Mouse (Mus musculus) central nervous system, embryonic 18 days (tissue): Measurements from ENCODE around the gene Eme1. TPM values are rescaled to one million over a fixed set of nuclear protein-coding genes. Genes with fewer than 3 reads are reported as not detected.

Experiments used
- polyA plus RNA-seq: library from polyadenylated mRNA; depleted of rRNA; stranded (reverse); fragments of >200 nt; gene quantifications from 2 replicates; pipeline ENCODE4 v1.2.3, GENCODE M21; 2012; rRNA removed

Eme1 gene
- 2.9 and 3.0 TPM in 2 replicates for polyA plus RNA-seq

GRCm38 (mm10) chr11:94653663-94654436, at the start of gene Eme1, which contains the start of gene Mrpl27:
Eme1 (minus strand) TSS chr11:94653964.
Mrpl27 (plus strand) TSS chr11:94653767.

GRCm38 (mm10) chr11:94676754-94677606, 23.2 kb upstream of the Eme1 start, which contains the start of gene Xylt2:
Xylt2 (minus strand) TSS chr11:94677515.

GRCm38 (mm10) chr11:94629199-94629883, 24.4 kb downstream of the Eme1 start, which contains the start of gene Lrrc59:
Lrrc59 (plus strand) TSS chr11:94629767.

GRCm38 (mm10) chr11:94601321-94602281, 52.2 kb downstream of the Eme1 start, which contains the start of gene Acsf2:
Acsf2 (minus strand) TSS chr11:94601871.

Other genes with a start within 250 kb of the Eme1 start
- gene Cacna1g, start 179.8 kb downstream of the Eme1 start, polyA plus RNA-seq = 192 and 209 TPM in 2 replicates
- 1.7 and 2.1 TPM in 2 replicates for gene Spata20, start 167.8 kb downstream of the Eme1 start, polyA plus RNA-seq
- gene Epn3, start 154.0 kb downstream of the Eme1 start, polyA plus RNA-seq = 1.4 and 2.4 TPM in 2 replicates
- gene Mycbpap, start 132.2 kb downstream of the Eme1 start, polyA plus RNA-seq = 1.7 and 2.4 TPM in 2 replicates
- gene Rsad1, start 104.7 kb downstream of the Eme1 start, polyA plus RNA-seq = 12.9 and 14.9 TPM in 2 replicates
- gene Chad, start 88.9 kb downstream of the Eme1 start, polyA plus RNA-seq = 0.19 and 0.43 TPM in 2 replicates
- gene Acsf2, start 52.1 kb downstream of the Eme1 start, polyA plus RNA-seq = 5.3 and 5.5 TPM in 2 replicates
- 86.6 and 89.4 TPM in 2 replicates for gene Lrrc59, start 24.2 kb downstream of the Eme1 start, polyA plus RNA-seq
- gene Mrpl27, start 197 bp downstream of the Eme1 start, polyA plus RNA-seq = 111 and 113 TPM in 2 replicates
- 16.9 and 17.6 TPM in 2 replicates for gene Xylt2, start 23.6 kb upstream of the Eme1 start, polyA plus RNA-seq
- gene Gm11541, start 50.5 kb upstream of the Eme1 start, polyA plus RNA-seq = 0.08 TPM in 1 of 2 replicates, not detected in the other
- gene Cdc34b, start 87.8 kb upstream of the Eme1 start, polyA plus RNA-seq = 0.04 and 0.12 TPM in 2 replicates
- gene Tmem92, start 128.7 kb upstream of the Eme1 start, polyA plus RNA-seq = 0.04 TPM in 1 of 2 replicates, not detected in the other